Mouse (Mus musculus) T-helper 17 cell (primary cell): ENCODE measurements around the gene Gm21818.
"Not testable (repeated sequence)": the region's sequence is repeated elsewhere in the genome, so short reads cannot be mapped to it uniquely, and the experiment has no call there.

Experiments used
- in situ Hi-C, 2 experiments: fragments of 300-600 bp; cut with MboI, MseI; formaldehyde crosslinking; loops; 1 replicate in 1 of 2; 2 replicates in 1 of 2; pipeline ENCODE4 v1.15.1; 2025; ENCODE audit warnings: high pct_unique_total_duplicates in 2 of 2

Gene Gm21818

DNA sequence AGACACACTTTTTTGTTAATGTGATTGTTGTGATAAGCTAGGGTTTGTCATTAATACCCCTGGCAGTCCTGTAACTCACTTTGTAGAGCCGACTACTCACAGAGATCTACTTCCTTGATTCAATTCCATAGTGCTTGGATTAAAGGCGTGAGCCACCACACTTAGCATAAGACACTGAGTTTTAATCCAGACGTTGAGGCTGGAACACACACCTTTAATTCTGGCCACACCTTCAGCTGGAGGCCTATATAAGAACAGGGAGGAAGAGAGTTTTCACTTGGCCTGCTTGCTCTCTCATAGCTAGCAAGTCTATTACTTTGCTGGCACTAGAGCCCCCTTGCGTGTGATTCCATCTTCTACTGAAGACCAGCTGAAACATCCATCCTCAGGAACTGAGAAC lies at the start of gene Gm21818:
TSS of gene Gm21818 (plus strand) at position 301 of the 400 bp plus-strand sequence.
- in situ Hi-C loops = loop anchor here (5.0 kb wide), 1 partner anchor 275 kb away; no protein-coding TSS in a partner anchor

- in situ Hi-C loops = loop anchor here in 1 of 2 experiments (5.0 kb wide), 1 partner anchor 213 kb away; the partner anchor contains the start of gene Gm21761
Measured at GRCm38 (mm10) chr13:120139946-120140345, 32.3 kb upstream of the Gm21818 start, which contains the start of gene Gm20767. Gm20767 (plus strand) TSS chr13:120140246.

DNA sequence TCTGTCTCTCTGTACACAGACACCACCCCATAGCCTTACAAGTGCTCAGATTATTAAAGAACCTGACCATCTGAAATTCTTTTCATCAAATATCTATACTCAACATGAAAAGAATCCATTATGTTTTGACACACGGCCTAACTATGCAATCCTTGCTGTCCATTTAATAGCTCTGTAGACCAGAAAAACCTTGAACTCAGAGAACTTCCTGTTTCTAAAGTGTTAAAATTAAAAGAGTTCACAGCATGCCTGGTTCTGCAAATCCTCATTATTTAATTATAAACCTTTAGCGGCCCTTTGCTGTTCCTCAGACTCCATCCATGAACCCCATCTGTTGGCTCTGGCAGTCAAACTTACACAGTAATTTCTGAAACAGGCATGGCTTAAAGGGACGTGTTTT lies 29.9 kb upstream of the Gm21818 start:
- in situ Hi-C loops = loop anchor here in 1 of 2 experiments (5.0 kb wide), 1 partner anchor 215 kb away; the partner anchor contains the start of gene Gm21761

DNA sequence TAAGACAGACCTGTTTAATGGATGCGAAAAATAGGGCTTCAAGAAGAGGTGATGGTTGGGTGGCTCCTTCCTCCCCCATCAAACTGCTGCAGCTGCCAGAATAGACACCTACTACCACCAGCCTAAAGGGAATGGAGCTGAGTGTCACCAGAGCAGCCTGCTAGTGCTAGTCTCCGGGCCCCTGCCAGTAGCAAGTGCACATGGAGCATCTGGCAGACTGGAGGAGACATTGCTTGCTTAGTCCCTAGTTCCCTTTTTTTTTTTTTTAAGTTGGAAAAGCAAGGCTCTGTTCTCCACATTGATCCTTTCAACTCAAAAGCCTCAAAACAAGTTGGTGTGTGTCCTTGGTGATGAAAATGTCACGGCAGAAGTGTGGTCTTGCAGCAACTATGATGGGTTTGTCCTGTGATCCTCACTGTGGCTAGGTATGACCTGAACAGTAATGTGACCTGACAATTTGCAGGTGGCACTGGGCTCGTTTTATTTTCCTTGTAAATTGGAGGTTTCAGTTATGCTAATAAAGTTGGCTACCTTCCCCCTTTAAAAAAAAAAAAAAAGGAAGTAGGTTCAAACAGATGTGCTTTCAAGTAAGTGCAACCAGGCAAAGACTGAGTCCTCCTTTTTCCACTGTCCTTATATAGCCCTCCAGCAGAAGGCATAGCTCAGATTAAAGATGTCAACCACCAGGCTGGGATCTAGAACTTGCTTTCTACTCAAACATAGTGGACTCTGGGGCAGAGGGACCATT lies 22.4 kb upstream of the Gm21818 start:
- in situ Hi-C loops = loop anchor here in 1 of 2 experiments (5.0 kb wide), 1 partner anchor 238 kb away; no protein-coding TSS in a partner anchor

DNA sequence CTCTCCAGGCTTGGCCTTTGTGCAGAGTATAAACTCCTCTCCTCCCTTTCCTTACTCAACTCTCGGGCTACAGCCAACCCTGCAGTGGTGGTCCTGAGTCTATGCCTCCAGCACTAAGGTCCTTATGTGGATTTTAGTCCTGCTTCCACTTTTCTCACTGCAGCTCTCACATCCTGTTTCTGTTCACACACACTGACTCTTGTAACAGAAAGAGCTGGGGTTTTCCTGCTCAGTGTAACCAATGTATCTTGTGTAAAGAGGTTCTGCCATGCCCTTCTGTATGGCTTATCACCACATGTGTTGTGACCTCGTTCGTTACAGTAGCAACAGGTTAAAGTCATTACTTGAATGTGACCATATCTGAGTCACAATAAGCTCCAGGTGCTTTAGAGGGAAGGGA lies 21.6 kb upstream of the Gm21818 start:
- in situ Hi-C loops = loop anchor here in 1 of 2 experiments (5.0 kb wide), 1 partner anchor 238 kb away; no protein-coding TSS in a partner anchor

GRCm38 (mm10) chr13:120168301-120168700 lies 3.9 kb upstream of the Gm21818 start:
- in situ Hi-C loops = not testable (repeated sequence)

DNA sequence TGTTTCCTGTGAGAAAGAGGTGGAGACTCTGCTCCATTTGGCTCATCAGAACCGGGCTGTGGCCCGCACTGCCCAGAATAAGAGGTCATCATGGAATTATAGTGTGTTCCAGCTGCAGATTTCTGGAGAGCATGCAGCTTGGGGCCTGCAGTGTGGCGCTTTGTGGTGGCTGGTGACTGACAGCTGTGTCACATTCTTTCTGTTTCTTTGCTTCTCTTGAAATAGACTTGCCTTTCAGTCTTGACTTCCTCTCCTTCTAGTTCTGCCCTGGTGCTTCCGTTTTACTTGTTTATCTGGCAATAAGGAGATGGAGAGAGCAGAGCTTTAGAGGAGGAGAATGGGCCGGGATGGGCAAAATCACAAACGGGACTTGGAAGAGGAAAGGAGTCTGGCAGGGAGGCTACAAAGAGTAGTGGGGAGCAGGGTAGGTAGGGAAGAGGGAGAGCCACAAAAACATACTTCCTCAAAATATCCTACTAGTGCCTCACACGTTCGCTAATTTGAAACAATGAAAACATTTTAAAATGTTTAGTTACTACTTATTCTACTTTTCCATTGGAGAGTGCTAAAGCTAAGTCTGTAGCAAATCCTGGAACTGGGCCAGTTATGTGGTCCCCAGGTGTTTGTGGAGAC lies 24.1 kb downstream of the Gm21818 start:
- in situ Hi-C loops = loop anchor here (5.0 to 10.0 kb wide), 2 partner anchors 322 to 334 kb away; no protein-coding TSS in a partner anchor

DNA sequence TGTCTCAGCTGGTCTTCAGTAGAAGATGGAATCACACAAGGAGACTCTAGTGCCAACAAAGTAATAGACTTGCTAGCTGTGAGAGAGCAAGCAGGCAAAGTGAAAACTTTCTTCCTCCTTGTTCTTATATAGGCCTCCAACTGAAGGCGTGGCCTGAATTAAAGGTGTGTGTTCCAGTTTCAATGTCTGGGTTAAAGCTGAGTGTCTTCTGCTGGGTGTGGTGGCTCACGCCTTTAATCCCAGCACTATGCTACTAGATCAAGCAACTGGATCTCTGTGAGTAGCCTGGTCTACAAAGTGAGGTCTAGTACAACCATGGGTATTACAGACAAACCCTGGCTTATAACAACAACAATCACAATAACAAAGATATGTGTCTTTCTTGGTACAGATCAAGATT lies 43.6 kb downstream of the Gm21818 start, which contains the start of gene Gm21762:
TSS of gene Gm21762 (minus strand) at position 101 of the 400 bp plus-strand sequence.
- in situ Hi-C loops = loop anchor here in 1 of 2 experiments (10.0 kb wide), 1 partner anchor 601 kb away; no protein-coding TSS in a partner anchor

- in situ Hi-C loops = loop anchor here in 1 of 2 experiments (5.0 kb wide), 1 partner anchor 384 kb away; the partner anchor contains the start of gene D13Ertd608e
Measured at GRCm38 (mm10) chr13:120220922-120221321, 48.7 kb downstream of the Gm21818 start.

DNA sequence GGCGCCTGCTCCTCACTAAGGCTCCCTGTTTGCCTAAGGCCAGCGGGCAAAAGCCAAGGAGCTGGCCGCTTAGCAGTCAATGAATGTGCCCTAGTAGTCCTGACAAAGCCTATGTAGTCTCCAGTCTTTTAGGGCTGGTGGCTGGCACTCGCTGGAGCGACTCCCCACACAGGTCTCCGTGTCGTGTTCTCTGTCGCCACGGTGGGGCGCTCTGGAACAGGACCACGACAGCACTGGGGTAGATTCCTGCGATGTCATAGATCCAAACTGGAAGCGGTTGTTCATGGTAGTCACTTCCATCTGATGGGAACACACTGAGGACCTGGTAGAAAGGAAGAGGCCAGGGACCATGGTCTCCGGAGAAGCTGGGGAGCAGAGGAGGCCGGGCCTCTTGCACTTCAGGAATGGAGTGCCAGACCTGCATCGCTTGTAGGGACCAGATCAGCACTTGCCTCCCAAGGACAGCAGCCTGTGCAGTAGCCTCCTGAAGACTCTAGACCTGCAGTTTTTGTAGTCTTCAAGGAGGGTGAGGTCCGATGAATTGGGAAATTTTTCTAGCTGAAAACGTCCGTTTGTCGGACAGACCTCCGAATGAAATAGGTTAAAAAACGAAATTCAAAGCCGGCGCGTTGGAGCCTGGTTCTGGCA lies 50.9 kb downstream of the Gm21818 start:
- in situ Hi-C loops = loop anchor here in 1 of 2 experiments (5.0 kb wide), 1 partner anchor 386 kb away; the partner anchor contains the start of gene D13Ertd608e
